Mouse (Mus musculus): ENCODE results near the gene Rps19. TPM values are rescaled to one million over a fixed set of nuclear protein-coding genes. Genes with fewer than 3 reads are reported as not detected.
"Not testable (repeated sequence)": the region's sequence is repeated elsewhere in the genome, so short reads cannot be mapped to it uniquely, and the experiment has no call there.

Rps19 gene
- total RNA-seq, 1 experiment: 2,786 TPM

DNA sequence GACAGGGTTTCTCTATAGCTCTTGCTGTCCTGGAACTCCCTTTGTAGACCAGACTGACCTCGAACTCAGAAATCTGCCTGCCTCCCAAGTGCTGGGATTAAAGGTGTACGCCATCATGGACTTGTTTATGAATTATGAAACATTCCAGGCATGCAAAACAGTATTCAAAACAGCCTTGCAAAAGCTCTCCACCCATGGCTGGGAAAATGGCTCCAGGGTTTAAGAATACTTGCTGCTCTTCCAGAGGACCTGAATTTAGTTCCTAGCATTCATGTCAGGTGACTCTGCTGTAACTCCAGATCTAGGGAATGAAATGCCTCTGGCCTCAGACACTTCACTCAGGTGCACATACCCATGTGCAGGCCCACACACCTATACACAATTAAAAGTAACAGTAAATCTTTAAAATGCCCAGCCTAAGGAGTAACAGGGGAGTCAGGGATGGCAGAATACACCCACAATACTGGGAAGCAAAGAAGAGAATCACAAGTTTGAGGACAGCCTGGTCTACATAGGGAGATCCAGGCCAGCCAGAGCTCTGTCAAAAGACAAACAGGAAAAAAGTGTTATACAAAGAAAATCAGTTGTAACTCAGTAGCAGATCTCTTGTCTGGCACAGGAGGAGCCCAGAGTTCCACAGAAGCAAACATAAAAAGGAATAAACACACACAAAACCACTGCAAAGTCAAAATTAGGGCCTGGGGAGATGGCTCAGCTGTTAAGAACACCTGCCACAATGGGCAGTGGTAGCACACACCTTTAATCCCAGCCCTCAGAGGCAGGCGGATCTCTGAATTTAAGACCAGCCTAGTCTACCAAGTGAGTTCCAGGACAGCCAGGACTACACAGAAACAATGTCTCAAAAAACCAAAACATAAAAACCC, 7.3 kb downstream of the Rps19 start:
- in situ Hi-C loops (cut with MboI; ENCODE audit: low sequenced_read_pairs in 2 of 2, unreplicated experiment in 2 of 2): no loop called here
- Histone ChIP-seq H3K27ac (ENCODE audit: insufficient read depth, low read depth, low read length, poor library complexity, severe bottlenecking) (no peak overlapping the region; the same call in 1 of the 2 replicates), H3K4me3 (ENCODE audit: insufficient read depth in 1 of 2, low read depth in 1 of 2, low read length in 2 of 2, poor library complexity in 1 of 2, severe bottlenecking in 1 of 2) (no peak overlapping the region), H3K4me1 (ENCODE audit: control insufficient read depth in 2 of 2, insufficient read depth in 2 of 2, low read length in 2 of 2, poor library complexity in 1 of 2) (peaks cover 0 to 9% of the 10 kb centered on the region in 2 experiments; a peak in 1 of 4 replicates), H3K9me3 (ENCODE audit: control insufficient read depth, insufficient read depth, low read depth, low read length) (no peaks in the 10 kb centered on the region), H3K36me3 (ENCODE audit: control insufficient read depth, insufficient read depth, low read length, poor library complexity, severe bottlenecking) (peaks cover 41% of the 10 kb centered on the region), H3K9ac (ENCODE audit: insufficient read depth, low read depth, low read length, poor library complexity, severe bottlenecking) (no peak overlapping the region)
- TF ChIP-seq CHD2 (IDR thresholded peaks at IDR 0.05; ENCODE audit: low read depth, low read length): peak; percentile 69; the same call in 1 of the 2 replicates
- no peak for TF ChIP-seq ZNF384 (IDR thresholded peaks at IDR 0.05; ENCODE audit: low read depth, low read length)
- no peak for TF ChIP-seq MAFK (IDR thresholded peaks at IDR 0.05; ENCODE audit: insufficient read depth, low read depth, low read length)
- no peak for TF ChIP-seq ZC3H11A (IDR thresholded peaks at IDR 0.05; ENCODE audit: borderline replicate concordance, low read depth, low read length)
- TF ChIP-seq HCFC1 (IDR thresholded peaks at IDR 0.05; ENCODE audit: borderline replicate concordance, insufficient read depth, low read length): no peak
- DNase-seq (ENCODE audit: low read depth, low spot score): no peak

DNA sequence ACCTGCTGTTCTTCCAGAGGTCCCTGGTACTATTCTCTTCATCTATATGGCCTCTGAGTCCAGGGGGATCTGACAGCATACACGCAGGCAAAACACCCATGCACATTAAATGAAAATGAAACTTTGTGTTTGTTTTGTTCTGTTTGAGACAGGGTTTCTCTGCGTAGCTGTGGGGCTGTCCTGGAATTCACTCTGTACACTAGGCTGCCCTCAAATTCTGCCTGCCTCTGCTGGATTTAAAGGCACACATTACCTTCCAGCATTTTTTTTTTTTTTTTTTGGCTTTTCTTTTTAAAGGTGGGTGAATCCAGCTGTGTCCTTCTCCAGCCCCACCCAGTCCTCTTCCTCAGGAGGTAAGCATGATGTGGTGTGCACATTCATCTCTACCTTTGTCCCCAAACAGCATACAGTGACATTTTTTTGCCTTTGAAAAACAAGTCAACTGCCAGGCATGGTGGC, 8.0 kb downstream of the Rps19 start:
- Histone ChIP-seq H3K27ac (ENCODE audit: insufficient read depth, low read depth, low read length, poor library complexity, severe bottlenecking) (no peak overlapping the region), H3K36me3 (ENCODE audit: control insufficient read depth, insufficient read depth, low read length, poor library complexity, severe bottlenecking) (peaks cover 34% of the 10 kb centered on the region), H3K4me1 (ENCODE audit: control insufficient read depth in 2 of 2, insufficient read depth in 2 of 2, low read length in 2 of 2, poor library complexity in 1 of 2) (peaks cover 0 to 10% of the 10 kb centered on the region in 2 experiments; a peak in 2 of 4 replicates), H3K9ac (ENCODE audit: insufficient read depth, low read depth, low read length, poor library complexity, severe bottlenecking) (no peak overlapping the region), H3K9me3 (ENCODE audit: control insufficient read depth, insufficient read depth, low read depth, low read length) (no peaks in the 10 kb centered on the region), H3K4me3 (ENCODE audit: insufficient read depth in 1 of 2, low read depth in 1 of 2, low read length in 2 of 2, poor library complexity in 1 of 2, severe bottlenecking in 1 of 2) (no peak overlapping the region)
- in situ Hi-C loops (cut with MboI; ENCODE audit: low sequenced_read_pairs in 2 of 2, unreplicated experiment in 2 of 2): no loop called here
- TF ChIP-seq ZNF384 (IDR thresholded peaks at IDR 0.05; ENCODE audit: low read depth, low read length): peak; percentile 73
- no peak for TF ChIP-seq MAFK (IDR thresholded peaks at IDR 0.05; ENCODE audit: insufficient read depth, low read depth, low read length)
- TF ChIP-seq HCFC1 (IDR thresholded peaks at IDR 0.05; ENCODE audit: borderline replicate concordance, insufficient read depth, low read length): no peak
- TF ChIP-seq CHD2 (IDR thresholded peaks at IDR 0.05; ENCODE audit: low read depth, low read length): no peak
- no peak for TF ChIP-seq ZC3H11A (IDR thresholded peaks at IDR 0.05; ENCODE audit: borderline replicate concordance, low read depth, low read length)
- DNase-seq (ENCODE audit: low read depth, low spot score): no peak

DNA sequence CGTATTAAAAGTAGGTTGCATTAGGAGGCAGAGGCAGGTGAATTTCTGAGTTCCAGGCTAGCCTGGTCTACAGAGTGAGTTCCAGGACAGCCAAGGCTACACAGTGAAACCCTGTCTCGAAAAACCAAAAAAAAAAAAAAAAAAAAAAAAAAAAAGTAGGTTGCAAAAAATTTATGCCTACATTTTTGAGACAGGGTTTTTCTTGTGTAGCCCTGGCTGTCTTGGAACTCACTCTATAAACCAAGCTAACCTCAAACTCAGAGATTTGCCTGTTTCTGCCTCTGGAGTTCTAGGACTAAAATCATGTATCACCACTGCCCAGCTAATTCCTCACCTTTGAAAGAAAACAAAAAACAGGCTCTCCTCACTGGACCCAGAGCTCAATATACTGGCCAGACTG, 11.6 kb downstream of the Rps19 start:
- H3K27ac ChIP-seq (ENCODE audit: insufficient read depth, low read depth, low read length, poor library complexity, severe bottlenecking); H3K9ac ChIP-seq (ENCODE audit: insufficient read depth, low read depth, low read length, poor library complexity, severe bottlenecking); H3K4me3 ChIP-seq (ENCODE audit: insufficient read depth in 1 of 2, low read depth in 1 of 2, low read length in 2 of 2, poor library complexity in 1 of 2, severe bottlenecking in 1 of 2); H3K9me3 ChIP-seq (ENCODE audit: control insufficient read depth, insufficient read depth, low read depth, low read length); in situ Hi-C loops (cut with MboI; ENCODE audit: low sequenced_read_pairs in 2 of 2, unreplicated experiment in 2 of 2); DNase-seq (ENCODE audit: low read depth, low spot score); H3K36me3 ChIP-seq (ENCODE audit: control insufficient read depth, insufficient read depth, low read length, poor library complexity, severe bottlenecking): not testable (repeated sequence)
- peak; percentile 79 for TF ChIP-seq ZNF384 (IDR thresholded peaks at IDR 0.05; ENCODE audit: low read depth, low read length)
- H3K4me1 ChIP-seq (ENCODE audit: control insufficient read depth in 2 of 2, insufficient read depth in 2 of 2, low read length in 2 of 2, poor library complexity in 1 of 2): peaks cover 0 to 20% of the 10 kb centered on the region in 2 experiments; a peak in 2 of 4 replicates

DNA sequence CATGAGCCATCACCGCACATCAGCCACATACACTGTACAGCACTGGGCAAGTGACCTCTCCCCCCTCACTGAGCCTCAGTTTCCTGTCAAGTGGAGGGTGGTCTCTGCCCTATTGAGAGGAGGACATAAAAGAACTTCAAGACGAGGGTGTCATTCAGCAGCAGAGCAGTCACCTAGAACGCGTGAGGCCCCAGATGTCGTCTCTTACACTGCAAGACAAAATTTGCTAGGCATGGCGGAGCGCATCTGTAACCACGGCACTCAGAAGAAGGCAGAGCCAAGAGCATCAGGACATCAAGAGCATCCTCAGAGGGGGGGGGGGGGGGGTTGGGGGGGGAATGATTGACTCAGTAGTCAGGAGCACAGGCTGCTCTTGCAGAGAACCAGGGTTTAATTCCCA, 12.1 kb downstream of the Rps19 start:
- no peak for TF ChIP-seq CHD2 (IDR thresholded peaks at IDR 0.05; ENCODE audit: low read depth, low read length)
- no peak for TF ChIP-seq MAFK (IDR thresholded peaks at IDR 0.05; ENCODE audit: insufficient read depth, low read depth, low read length)
- no peak for TF ChIP-seq ZC3H11A (IDR thresholded peaks at IDR 0.05; ENCODE audit: borderline replicate concordance, low read depth, low read length)
- no peak for TF ChIP-seq HCFC1 (IDR thresholded peaks at IDR 0.05; ENCODE audit: borderline replicate concordance, insufficient read depth, low read length)
- TF ChIP-seq ZNF384 (IDR thresholded peaks at IDR 0.05; ENCODE audit: low read depth, low read length): no peak
- peaks cover 0 to 20% of the 10 kb centered on the region in 2 experiments; a peak in 2 of 4 replicates for H3K4me1 ChIP-seq (ENCODE audit: control insufficient read depth in 2 of 2, insufficient read depth in 2 of 2, low read length in 2 of 2, poor library complexity in 1 of 2)
- no peak overlapping the region for H3K27ac ChIP-seq (ENCODE audit: insufficient read depth, low read depth, low read length, poor library complexity, severe bottlenecking)
- no peak overlapping the region for H3K9ac ChIP-seq (ENCODE audit: insufficient read depth, low read depth, low read length, poor library complexity, severe bottlenecking)
- no peak for DNase-seq (ENCODE audit: low read depth, low spot score)
- H3K4me3 ChIP-seq (ENCODE audit: insufficient read depth in 1 of 2, low read depth in 1 of 2, low read length in 2 of 2, poor library complexity in 1 of 2, severe bottlenecking in 1 of 2): no peak overlapping the region
- in situ Hi-C loops (cut with MboI; ENCODE audit: low sequenced_read_pairs in 2 of 2, unreplicated experiment in 2 of 2): no loop called here
- H3K9me3 ChIP-seq (ENCODE audit: control insufficient read depth, insufficient read depth, low read depth, low read length): no peaks in the 10 kb centered on the region
- H3K36me3 ChIP-seq (ENCODE audit: control insufficient read depth, insufficient read depth, low read length, poor library complexity, severe bottlenecking): no peaks in the 10 kb centered on the region

Data from ES-E14 (cell line).